Mouse (Mus musculus): ENCODE measurements at regions not wholly inside any gene's neighbourhood (a gene's known extent, or its start where the extent isn't known, plus 50 kb on each side); places are given as distances from the start of the nearest gene placed in this dataset.

DNA sequence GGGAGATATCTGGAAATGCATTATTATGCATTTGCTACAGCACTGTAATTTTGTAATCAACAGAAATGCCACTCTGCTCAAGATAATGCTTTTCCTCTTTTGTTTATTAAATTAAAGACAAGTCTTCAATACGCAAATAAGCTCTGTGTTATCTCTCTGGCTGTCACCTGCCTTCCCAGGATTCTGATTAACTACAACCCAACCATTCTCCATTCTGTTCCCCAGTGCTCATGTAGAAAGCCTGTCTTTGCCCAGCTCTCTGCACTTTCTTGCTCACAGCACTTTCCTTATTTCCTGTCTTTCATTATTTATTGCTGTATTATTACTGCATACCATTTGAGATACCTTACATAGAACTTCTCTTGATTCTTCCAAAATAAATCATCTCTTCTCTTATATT is 525.6 kb downstream of the Cd109 start:
- no peaks in the 10 kb centered on the region for H3K27me3 ChIP-seq
- no peak overlapping the region for H3K9ac ChIP-seq
- ATAC-seq (replicated peaks; ENCODE audit: insufficient number of reproducible peaks, insufficient read depth, low FRiP score, low read depth) = no peak
- H3K27ac ChIP-seq = no peak overlapping the region
- 46% methylated on average over 1 of the region's 1 CpGs for WGBS
- no peak overlapping the region for H3K4me3 ChIP-seq
- no peaks in the 10 kb centered on the region for H3K36me3 ChIP-seq
- H3K4me1 ChIP-seq (replicated peaks) = no peaks in the 10 kb centered on the region
- H3K4me2 ChIP-seq = no peak overlapping the region
- H3K9me3 ChIP-seq (replicated peaks) = no peaks in the 10 kb centered on the region

DNA sequence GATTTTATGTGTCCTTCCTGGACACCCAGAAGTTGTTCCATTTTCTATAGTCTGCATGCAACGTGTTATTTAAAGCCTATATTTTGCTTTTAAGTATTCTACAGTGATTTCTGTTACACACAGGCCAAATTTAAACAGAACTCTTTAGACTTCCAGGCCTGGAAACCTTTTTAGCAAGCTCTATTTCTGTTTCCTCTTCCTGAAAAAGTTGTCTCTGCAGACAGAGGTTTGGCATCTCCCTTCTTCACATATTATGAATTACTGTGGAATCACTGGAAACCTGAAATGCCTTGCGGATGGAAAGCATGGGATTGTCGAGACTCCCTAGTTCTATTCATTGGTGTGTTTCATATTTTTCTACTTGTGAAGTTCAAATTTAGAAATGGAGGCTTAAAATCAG is 530.7 kb downstream of the Cd109 start:
- WGBS = 81% methylated on average over 3 of the region's 3 CpGs
- H3K9me3 ChIP-seq (replicated peaks) = no peaks in the 10 kb centered on the region
- ATAC-seq (replicated peaks; ENCODE audit: insufficient number of reproducible peaks, insufficient read depth, low FRiP score, low read depth) = no peak
- H3K4me1 ChIP-seq (replicated peaks) = no peaks in the 10 kb centered on the region
- H3K27me3 ChIP-seq = no peaks in the 10 kb centered on the region
- no peak overlapping the region for H3K9ac ChIP-seq
- H3K4me2 ChIP-seq = no peak overlapping the region
- H3K36me3 ChIP-seq = no peaks in the 10 kb centered on the region
- H3K27ac ChIP-seq = no peak overlapping the region
- no peak overlapping the region for H3K4me3 ChIP-seq

DNA sequence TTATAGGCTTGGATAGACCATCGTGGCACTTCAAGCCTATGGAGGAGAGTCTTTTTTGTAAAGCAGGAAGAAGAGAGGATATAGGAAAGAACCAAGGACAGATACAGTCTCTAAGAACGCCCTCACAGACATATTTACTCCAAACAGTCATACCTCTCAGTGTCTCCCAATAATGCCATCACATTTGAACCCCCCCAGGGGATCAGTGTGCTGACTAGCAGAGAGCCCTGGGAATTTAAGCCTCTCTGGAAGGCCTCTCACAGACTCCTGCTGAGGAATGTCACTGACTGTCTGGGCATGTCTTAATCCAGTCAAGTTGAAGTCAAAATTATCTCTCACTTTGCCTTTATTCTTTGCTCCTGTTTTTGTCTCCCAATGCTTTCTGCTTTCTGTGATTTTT is 550.2 kb downstream of the Cd109 start:
- Histone ChIP-seq H3K9ac (no peak overlapping the region), H3K4me2 (no peak overlapping the region), H3K27ac (no peak overlapping the region), H3K9me3 (replicated peaks) (no peaks in the 10 kb centered on the region), H3K27me3 (no peaks in the 10 kb centered on the region), H3K36me3 (no peaks in the 10 kb centered on the region), H3K4me1 (replicated peaks) (no peaks in the 10 kb centered on the region), H3K4me3 (no peak overlapping the region)
- ATAC-seq (replicated peaks; ENCODE audit: insufficient number of reproducible peaks, insufficient read depth, low FRiP score, low read depth) = no peak
- WGBS = 56% methylated on average over 2 of the region's 2 CpGs

DNA sequence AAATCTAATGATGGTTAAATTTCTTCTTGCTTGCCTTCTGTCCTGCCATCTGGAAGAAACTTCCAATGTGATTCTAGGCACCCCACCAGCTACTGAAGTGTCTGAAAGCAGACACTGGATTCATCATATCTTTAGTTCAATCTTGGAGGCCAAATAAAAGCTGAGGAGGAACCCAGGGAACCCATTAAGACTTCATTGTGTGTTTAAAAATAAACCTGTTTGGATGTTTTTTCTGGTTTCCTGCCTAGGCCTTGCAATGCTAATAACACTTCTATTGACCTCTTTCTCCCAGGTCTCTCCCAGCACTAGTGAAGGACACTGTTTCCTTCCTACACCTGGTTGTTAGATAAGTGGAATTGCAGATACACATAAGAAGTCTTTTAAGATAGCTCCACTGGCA is 545.6 kb downstream of the Col12a1 start:
- no peak for ATAC-seq (replicated peaks; ENCODE audit: insufficient number of reproducible peaks, insufficient read depth, low FRiP score, low read depth)
- Histone ChIP-seq H3K4me3 (no peak overlapping the region), H3K4me2 (no peak overlapping the region), H3K27ac (no peak overlapping the region), H3K36me3 (no peaks in the 10 kb centered on the region), H3K27me3 (no peaks in the 10 kb centered on the region), H3K9ac (no peak overlapping the region), H3K9me3 (replicated peaks) (no peaks in the 10 kb centered on the region), H3K4me1 (replicated peaks) (no peaks in the 10 kb centered on the region)

DNA sequence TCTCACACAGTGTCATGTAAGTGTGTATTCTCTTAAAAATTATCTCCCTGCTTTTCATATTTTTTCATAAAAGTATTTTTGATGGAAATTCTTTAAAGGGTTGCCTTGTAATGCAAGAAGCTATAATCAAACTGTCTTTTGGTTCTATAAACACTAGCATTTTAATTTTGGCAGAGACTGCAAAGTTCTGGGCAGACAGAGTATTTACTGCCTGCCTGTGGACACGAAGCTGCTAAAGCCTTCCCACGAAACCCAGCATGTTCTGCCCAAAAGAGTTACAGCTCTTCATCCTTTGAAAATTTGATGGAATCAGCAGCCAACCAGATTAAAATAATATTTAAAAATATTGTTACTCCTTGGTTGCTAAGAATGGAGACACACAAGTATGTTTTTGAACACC is 538.7 kb downstream of the Col12a1 start:
- ATAC-seq (replicated peaks; ENCODE audit: insufficient number of reproducible peaks, insufficient read depth, low FRiP score, low read depth) = no peak
- Histone ChIP-seq H3K27me3 (no peaks in the 10 kb centered on the region), H3K36me3 (no peaks in the 10 kb centered on the region), H3K4me1 (replicated peaks) (no peaks in the 10 kb centered on the region), H3K4me3 (no peak overlapping the region), H3K9ac (no peak overlapping the region), H3K4me2 (no peak overlapping the region), H3K27ac (no peak overlapping the region), H3K9me3 (replicated peaks) (no peaks in the 10 kb centered on the region)
- WGBS = 69% methylated on average over 2 of the region's 2 CpGs

DNA sequence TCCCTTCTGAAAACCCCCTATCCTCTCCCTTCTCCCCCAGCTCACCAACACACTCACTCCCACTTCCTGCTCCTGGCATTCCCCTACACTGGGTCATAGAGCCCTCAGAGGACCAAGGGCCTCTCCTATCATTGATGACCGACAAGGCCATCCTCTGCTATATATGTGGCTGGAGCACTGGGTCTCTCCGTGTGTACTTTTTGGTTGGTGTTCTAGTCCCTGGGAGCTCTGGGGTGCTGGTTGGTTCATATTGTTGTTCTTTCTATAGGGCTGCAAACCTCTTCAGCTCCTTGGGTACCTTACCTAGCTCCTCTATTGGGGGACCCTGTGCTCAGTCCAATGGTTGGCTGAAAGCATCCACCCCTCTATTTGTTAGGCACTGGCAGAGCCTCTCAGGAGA is 523.2 kb downstream of the Col12a1 start:
- H3K9me3 ChIP-seq (replicated peaks) = no peaks in the 10 kb centered on the region
- H3K4me2 ChIP-seq = no peak overlapping the region
- WGBS = 80% methylated on average over 2 of the region's 2 CpGs
- H3K4me1 ChIP-seq (replicated peaks) = no peaks in the 10 kb centered on the region
- H3K4me3 ChIP-seq = no peak overlapping the region
- no peaks in the 10 kb centered on the region for H3K36me3 ChIP-seq
- no peak for ATAC-seq (replicated peaks; ENCODE audit: insufficient number of reproducible peaks, insufficient read depth, low FRiP score, low read depth)
- no peaks in the 10 kb centered on the region for H3K27me3 ChIP-seq
- H3K9ac ChIP-seq = no peak overlapping the region
- no peak overlapping the region for H3K27ac ChIP-seq

DNA sequence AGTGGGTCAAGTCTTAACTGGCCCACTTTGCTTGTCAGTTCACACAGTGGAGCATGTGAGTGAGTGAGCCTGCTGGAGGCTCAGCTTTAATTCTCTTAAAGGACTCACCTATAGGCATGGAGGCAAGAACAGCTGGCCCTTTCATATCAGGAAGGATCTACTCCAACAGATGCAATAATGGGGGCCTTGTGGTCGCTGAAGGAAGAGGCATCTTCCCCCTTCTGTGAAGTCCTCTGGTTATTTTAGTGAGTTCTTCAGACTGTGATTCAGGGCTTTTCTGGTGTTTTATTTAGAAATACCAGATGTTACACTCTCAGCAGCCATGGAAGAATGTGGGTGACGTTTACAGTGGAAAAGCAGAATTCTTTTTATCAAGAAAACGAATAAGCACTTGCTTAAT is 516.9 kb downstream of the Col12a1 start:
- H3K27me3 ChIP-seq = no peaks in the 10 kb centered on the region
- no peak overlapping the region for H3K4me2 ChIP-seq
- no peaks in the 10 kb centered on the region for H3K36me3 ChIP-seq
- H3K4me1 ChIP-seq (replicated peaks) = no peaks in the 10 kb centered on the region
- WGBS = 52% methylated on average over 3 of the region's 3 CpGs
- no peak overlapping the region for H3K4me3 ChIP-seq
- H3K9me3 ChIP-seq (replicated peaks) = no peaks in the 10 kb centered on the region
- no peak for ATAC-seq (replicated peaks; ENCODE audit: insufficient number of reproducible peaks, insufficient read depth, low FRiP score, low read depth)
- H3K27ac ChIP-seq = no peak overlapping the region
- H3K9ac ChIP-seq = no peak overlapping the region

DNA sequence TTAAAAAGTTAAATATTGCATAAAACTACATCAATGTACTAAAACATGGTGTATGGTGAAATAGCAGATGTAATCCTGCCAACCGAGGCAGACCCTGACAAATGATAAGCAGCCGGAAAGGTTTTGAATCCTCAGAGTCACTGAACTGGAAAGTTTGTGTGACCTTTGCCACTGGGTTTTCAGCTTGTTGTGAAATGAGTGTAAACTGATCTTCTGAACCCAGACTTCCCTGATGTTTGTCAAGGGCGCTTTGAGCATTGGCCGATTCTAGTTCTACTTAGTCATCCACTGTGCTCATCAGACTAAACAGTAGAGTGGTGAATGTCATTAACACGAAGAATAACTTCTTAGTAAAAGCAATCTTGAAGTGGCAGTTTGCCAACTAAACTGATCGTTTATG is 505.3 kb downstream of the Col12a1 start:
- no peak for ATAC-seq (replicated peaks; ENCODE audit: insufficient number of reproducible peaks, insufficient read depth, low FRiP score, low read depth)
- peaks cover 6% of the 10 kb centered on the region for H3K4me1 ChIP-seq (replicated peaks)
- H3K4me2 ChIP-seq = no peak overlapping the region
- no peak overlapping the region for H3K27ac ChIP-seq
- H3K9me3 ChIP-seq (replicated peaks) = no peaks in the 10 kb centered on the region
- no peaks in the 10 kb centered on the region for H3K27me3 ChIP-seq
- no peak overlapping the region for H3K4me3 ChIP-seq
- 61% methylated on average over 6 of the region's 6 CpGs for WGBS
- H3K36me3 ChIP-seq = no peaks in the 10 kb centered on the region
- H3K9ac ChIP-seq = no peak overlapping the region

DNA sequence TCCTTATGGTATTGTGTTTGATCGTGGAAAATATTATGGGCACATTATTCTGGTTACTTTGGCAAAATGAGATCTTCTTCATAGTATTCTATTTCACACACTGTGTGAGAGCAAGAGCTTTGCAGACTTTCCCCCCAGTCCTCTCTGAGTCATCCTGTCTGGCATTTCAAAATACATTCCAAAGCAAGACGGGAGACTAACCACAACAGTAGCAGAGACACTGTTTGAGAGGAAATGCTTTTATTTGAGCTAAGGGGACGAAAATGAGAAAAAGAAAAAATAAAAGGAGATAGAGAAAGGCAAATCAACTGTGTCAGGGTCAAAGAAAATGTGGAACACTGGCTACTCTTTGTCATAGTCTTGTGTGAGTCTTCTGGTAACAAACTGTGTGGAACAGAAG is 502.6 kb downstream of the Col12a1 start:
- H3K4me2 ChIP-seq = no peak overlapping the region
- H3K9me3 ChIP-seq (replicated peaks) = no peaks in the 10 kb centered on the region
- H3K36me3 ChIP-seq = no peaks in the 10 kb centered on the region
- ATAC-seq (replicated peaks; ENCODE audit: insufficient number of reproducible peaks, insufficient read depth, low FRiP score, low read depth) = no peak
- H3K4me1 ChIP-seq (replicated peaks) = peaks cover 6% of the 10 kb centered on the region
- H3K27me3 ChIP-seq = no peaks in the 10 kb centered on the region
- no peak overlapping the region for H3K4me3 ChIP-seq
- H3K27ac ChIP-seq = no peak overlapping the region
- WGBS = 40% methylated on average over 3 of the region's 3 CpGs
- no peak overlapping the region for H3K9ac ChIP-seq

DNA sequence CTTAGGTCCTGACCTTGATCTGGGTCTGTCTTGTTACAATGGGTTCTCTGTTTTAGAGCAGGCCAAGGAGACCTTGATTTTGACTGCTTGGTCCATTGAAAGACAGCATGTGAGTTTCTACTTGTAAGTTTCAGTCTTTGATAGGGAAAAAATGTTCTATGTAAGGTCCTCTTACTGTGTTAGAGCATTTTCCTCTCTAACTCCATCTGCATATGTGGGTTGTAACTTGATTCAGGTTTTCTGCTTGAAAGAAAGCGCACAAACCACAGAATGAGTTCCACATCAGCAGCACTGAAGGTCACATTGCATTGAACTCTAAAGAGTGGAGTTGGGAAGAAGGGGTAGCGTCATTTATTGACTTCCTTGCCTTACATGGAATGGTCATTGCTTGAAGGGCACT is 502.2 kb downstream of the Col12a1 start:
- Histone ChIP-seq H3K36me3 (no peaks in the 10 kb centered on the region), H3K4me2 (no peak overlapping the region), H3K27ac (no peak overlapping the region), H3K27me3 (no peaks in the 10 kb centered on the region), H3K9me3 (replicated peaks) (no peaks in the 10 kb centered on the region), H3K4me3 (no peak overlapping the region), H3K9ac (no peak overlapping the region), H3K4me1 (replicated peaks) (peaks cover 6% of the 10 kb centered on the region)
- WGBS = 64% methylated on average over 2 of the region's 2 CpGs
- ATAC-seq (replicated peaks; ENCODE audit: insufficient number of reproducible peaks, insufficient read depth, low FRiP score, low read depth) = no peak

DNA sequence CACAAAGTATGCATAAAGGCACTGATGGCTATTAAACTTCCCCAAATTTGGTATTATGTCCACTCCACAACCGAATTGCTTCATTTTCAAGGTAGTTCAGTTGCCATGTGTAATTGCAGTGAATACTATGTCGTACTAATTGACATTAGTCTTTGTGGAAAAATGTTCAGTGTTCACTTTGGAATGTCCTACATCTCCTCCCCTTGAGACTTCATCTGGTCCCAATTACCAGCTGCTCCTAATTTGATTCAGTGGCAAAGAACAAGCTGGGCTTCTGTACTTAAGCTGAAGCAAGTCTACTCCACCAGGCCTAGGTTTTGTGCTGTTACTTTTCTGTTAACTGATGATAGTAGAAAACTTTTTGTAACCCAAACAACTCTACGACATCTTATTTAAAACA is 485.6 kb downstream of the Col12a1 start:
- Histone ChIP-seq H3K9ac (no peak overlapping the region), H3K4me2 (no peak overlapping the region), H3K27me3 (no peaks in the 10 kb centered on the region), H3K9me3 (replicated peaks) (no peaks in the 10 kb centered on the region), H3K4me3 (no peak overlapping the region), H3K27ac (no peak overlapping the region), H3K4me1 (replicated peaks) (no peaks in the 10 kb centered on the region), H3K36me3 (no peaks in the 10 kb centered on the region)
- ATAC-seq (replicated peaks; ENCODE audit: insufficient number of reproducible peaks, insufficient read depth, low FRiP score, low read depth) = no peak
- WGBS = 61% methylated on average over 3 of the region's 3 CpGs

DNA sequence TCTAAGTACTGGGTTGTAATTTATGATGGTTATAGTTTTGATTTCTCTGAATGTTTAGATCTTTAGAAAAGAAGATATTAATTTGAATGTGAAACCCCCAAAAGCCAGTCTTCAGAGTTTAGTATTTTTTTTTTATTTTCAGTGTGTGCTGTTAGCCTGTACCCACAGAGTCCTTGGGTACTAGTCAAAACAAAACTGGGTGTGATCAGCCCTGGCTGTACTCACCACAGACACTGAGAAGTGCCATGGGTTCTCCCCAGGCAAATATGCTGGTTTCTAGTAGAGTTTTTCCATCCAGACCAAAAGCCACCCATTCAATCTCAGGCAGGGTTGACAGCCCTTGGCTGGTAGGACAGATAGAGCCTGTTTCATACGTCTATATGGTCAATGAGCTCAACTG is 484.9 kb downstream of the Col12a1 start:
- no peaks in the 10 kb centered on the region for H3K27me3 ChIP-seq
- WGBS = 69% methylated on average over 1 of the region's 1 CpGs

More for the DNA sequence above, 484.9 kb downstream of the Col12a1 start:
- Histone ChIP-seq H3K4me2 (no peak overlapping the region), H3K36me3 (no peaks in the 10 kb centered on the region), H3K9ac (no peak overlapping the region), H3K4me1 (replicated peaks) (no peaks in the 10 kb centered on the region), H3K27ac (no peak overlapping the region), H3K4me3 (no peak overlapping the region), H3K9me3 (replicated peaks) (no peaks in the 10 kb centered on the region)
- no peak for ATAC-seq (replicated peaks; ENCODE audit: insufficient number of reproducible peaks, insufficient read depth, low FRiP score, low read depth)
